Mouse (Mus musculus): ENCODE measurements at regions not wholly inside any gene's neighbourhood (a gene's known extent, or its start where the extent isn't known, plus 50 kb on each side); places are given as distances from the start of the nearest gene placed in this dataset.

- Histone ChIP-seq H3K9ac (replicated peaks; ENCODE audit: low read depth, low read length) (no peak overlapping the region), H3K4me1 (replicated peaks; ENCODE audit: control insufficient read depth, insufficient read depth, low read length) (no peaks in the 10 kb centered on the region), H3K4me3 (replicated peaks; ENCODE audit: low read length) (no peak overlapping the region), H3K27me3 (replicated peaks; ENCODE audit: control insufficient read depth, insufficient read depth, low read length) (no peaks in the 10 kb centered on the region), H3K9me3 (ENCODE audit: control insufficient read depth, low read length) (no peaks in the 10 kb centered on the region), H3K4me2 (ENCODE audit: low read length) (no peak overlapping the region), H3K27ac (ENCODE audit: low read length) (no peak overlapping the region), H3K36me3 (ENCODE audit: control insufficient read depth, insufficient read depth) (no peaks in the 10 kb centered on the region)
- WGBS, result 86% methylated on average over 12 of the region's 12 CpGs
- ATAC-seq, result no peak
Measured at GRCm38 (mm10) chr2:79136619-79137458, 118.4 kb upstream of the Itga4 start.

- Histone ChIP-seq H3K4me2 (ENCODE audit: low read length) (no peak overlapping the region), H3K36me3 (ENCODE audit: control insufficient read depth, insufficient read depth) (no peaks in the 10 kb centered on the region), H3K27me3 (replicated peaks; ENCODE audit: control insufficient read depth, insufficient read depth, low read length) (no peaks in the 10 kb centered on the region), H3K27ac (ENCODE audit: low read length) (no peak overlapping the region), H3K4me3 (replicated peaks; ENCODE audit: low read length) (no peak overlapping the region), H3K4me1 (replicated peaks; ENCODE audit: control insufficient read depth, insufficient read depth, low read length) (0 out of 2 replicates have a peak, but pooled peaks cover 2% of the 10 kb centered on the region), H3K9me3 (ENCODE audit: control insufficient read depth, low read length) (no peaks in the 10 kb centered on the region), H3K9ac (replicated peaks; ENCODE audit: low read depth, low read length) (no peak overlapping the region)
- 74% methylated on average over 6 of the region's 6 CpGs for WGBS
- no peak for ATAC-seq
Measured at GRCm38 (mm10) chr2:79137694-79138171, 117.5 kb upstream of the Itga4 start.

- WGBS, result 89% methylated on average over 8 of the region's 8 CpGs
- H3K36me3 ChIP-seq (ENCODE audit: control insufficient read depth, insufficient read depth), result no peaks in the 10 kb centered on the region
- H3K27ac ChIP-seq (ENCODE audit: low read length), result no peak overlapping the region
- no peak for ATAC-seq
- no peak overlapping the region for H3K4me2 ChIP-seq (ENCODE audit: low read length)
- no peaks in the 10 kb centered on the region for H3K27me3 ChIP-seq (replicated peaks; ENCODE audit: control insufficient read depth, insufficient read depth, low read length)
- 0 out of 2 replicates have a peak, but pooled peaks cover 2% of the 10 kb centered on the region for H3K4me1 ChIP-seq (replicated peaks; ENCODE audit: control insufficient read depth, insufficient read depth, low read length)
- H3K9ac ChIP-seq (replicated peaks; ENCODE audit: low read depth, low read length), result no peak overlapping the region
- no peaks in the 10 kb centered on the region for H3K9me3 ChIP-seq (ENCODE audit: control insufficient read depth, low read length)
- H3K4me3 ChIP-seq (replicated peaks; ENCODE audit: low read length), result no peak overlapping the region
Measured at GRCm38 (mm10) chr2:79138368-79139109, 116.7 kb upstream of the Itga4 start.

- Histone ChIP-seq H3K9ac (replicated peaks; ENCODE audit: low read depth, low read length) (no peak overlapping the region), H3K4me1 (replicated peaks; ENCODE audit: control insufficient read depth, insufficient read depth, low read length) (peaks cover 6% of the 10 kb centered on the region; the same call in 1 of the 2 replicates), H3K27me3 (replicated peaks; ENCODE audit: control insufficient read depth, insufficient read depth, low read length) (no peaks in the 10 kb centered on the region), H3K4me2 (ENCODE audit: low read length) (no peak overlapping the region), H3K36me3 (ENCODE audit: control insufficient read depth, insufficient read depth) (no peaks in the 10 kb centered on the region), H3K9me3 (ENCODE audit: control insufficient read depth, low read length) (no peaks in the 10 kb centered on the region), H3K4me3 (replicated peaks; ENCODE audit: low read length) (no peak overlapping the region), H3K27ac (ENCODE audit: low read length) (no peak overlapping the region)
- 79% methylated on average over 7 of the region's 7 CpGs for WGBS
- ATAC-seq, result no peak
Measured at GRCm38 (mm10) chr2:79141961-79142360, 113.3 kb upstream of the Itga4 start.

- H3K4me1 ChIP-seq (replicated peaks; ENCODE audit: control insufficient read depth, insufficient read depth, low read length), result peaks cover 6% of the 10 kb centered on the region; the same call in 1 of the 2 replicates
- H3K36me3 ChIP-seq (ENCODE audit: control insufficient read depth, insufficient read depth), result no peaks in the 10 kb centered on the region
- H3K4me3 ChIP-seq (replicated peaks; ENCODE audit: low read length), result no peak overlapping the region
- H3K9me3 ChIP-seq (ENCODE audit: control insufficient read depth, low read length), result no peaks in the 10 kb centered on the region
- no peak overlapping the region for H3K9ac ChIP-seq (replicated peaks; ENCODE audit: low read depth, low read length)
- no peak for ATAC-seq
- 85% methylated on average over 3 of the region's 3 CpGs for WGBS
- H3K4me2 ChIP-seq (ENCODE audit: low read length), result no peak overlapping the region
- no peaks in the 10 kb centered on the region for H3K27me3 ChIP-seq (replicated peaks; ENCODE audit: control insufficient read depth, insufficient read depth, low read length)
- H3K27ac ChIP-seq (ENCODE audit: low read length), result no peak overlapping the region
Measured at GRCm38 (mm10) chr2:79143196-79143595, 112.0 kb upstream of the Itga4 start.

GRCm38 (mm10) chr2:79145897-79146296 is 109.3 kb upstream of the Itga4 start:
- Histone ChIP-seq H3K4me3 (replicated peaks; ENCODE audit: low read length) (no peak overlapping the region), H3K9me3 (ENCODE audit: control insufficient read depth, low read length) (no peaks in the 10 kb centered on the region), H3K27ac (ENCODE audit: low read length) (no peak overlapping the region), H3K4me1 (replicated peaks; ENCODE audit: control insufficient read depth, insufficient read depth, low read length) (peaks cover 6% of the 10 kb centered on the region; the same call in 1 of the 2 replicates), H3K9ac (replicated peaks; ENCODE audit: low read depth, low read length) (no peak overlapping the region), H3K27me3 (replicated peaks; ENCODE audit: control insufficient read depth, insufficient read depth, low read length) (no peaks in the 10 kb centered on the region), H3K4me2 (ENCODE audit: low read length) (no peak overlapping the region), H3K36me3 (ENCODE audit: control insufficient read depth, insufficient read depth) (no peaks in the 10 kb centered on the region)
- ATAC-seq, result no peak
- 66% methylated on average over 1 of the region's 1 CpGs for WGBS

GRCm38 (mm10) chr2:79146563-79146962 is 108.7 kb upstream of the Itga4 start:
- no peak overlapping the region for H3K4me3 ChIP-seq (replicated peaks; ENCODE audit: low read length)
- H3K27ac ChIP-seq (ENCODE audit: low read length), result no peak overlapping the region
- ATAC-seq, result peak; percentile 78
- H3K9me3 ChIP-seq (ENCODE audit: control insufficient read depth, low read length), result no peaks in the 10 kb centered on the region
- H3K27me3 ChIP-seq (replicated peaks; ENCODE audit: control insufficient read depth, insufficient read depth, low read length), result no peaks in the 10 kb centered on the region
- 60% methylated on average over 4 of the region's 4 CpGs for WGBS
- no peaks in the 10 kb centered on the region for H3K36me3 ChIP-seq (ENCODE audit: control insufficient read depth, insufficient read depth)
- no peak overlapping the region for H3K4me2 ChIP-seq (ENCODE audit: low read length)
- no peak overlapping the region for H3K9ac ChIP-seq (replicated peaks; ENCODE audit: low read depth, low read length)
- peaks cover 7% of the 10 kb centered on the region for H3K4me1 ChIP-seq (replicated peaks; ENCODE audit: control insufficient read depth, insufficient read depth, low read length)

- WGBS, result 64% methylated on average over 3 of the region's 3 CpGs
- Histone ChIP-seq H3K9me3 (ENCODE audit: control insufficient read depth, low read length) (no peaks in the 10 kb centered on the region), H3K27ac (ENCODE audit: low read length) (no peak overlapping the region), H3K4me1 (replicated peaks; ENCODE audit: control insufficient read depth, insufficient read depth, low read length) (peaks cover 10% of the 10 kb centered on the region), H3K9ac (replicated peaks; ENCODE audit: low read depth, low read length) (no peak overlapping the region), H3K4me2 (ENCODE audit: low read length) (no peak overlapping the region), H3K27me3 (replicated peaks; ENCODE audit: control insufficient read depth, insufficient read depth, low read length) (no peaks in the 10 kb centered on the region), H3K36me3 (ENCODE audit: control insufficient read depth, insufficient read depth) (no peaks in the 10 kb centered on the region), H3K4me3 (replicated peaks; ENCODE audit: low read length) (no peak overlapping the region)
- no peak for ATAC-seq
Measured at GRCm38 (mm10) chr2:79149012-79149698, 106.1 kb upstream of the Itga4 start.

- WGBS, result 71% methylated on average over 4 of the region's 4 CpGs
- H3K36me3 ChIP-seq (ENCODE audit: control insufficient read depth, insufficient read depth), result no peaks in the 10 kb centered on the region
- H3K27me3 ChIP-seq (replicated peaks; ENCODE audit: control insufficient read depth, insufficient read depth, low read length), result no peaks in the 10 kb centered on the region
- no peak overlapping the region for H3K4me2 ChIP-seq (ENCODE audit: low read length)
- H3K4me1 ChIP-seq (replicated peaks; ENCODE audit: control insufficient read depth, insufficient read depth, low read length), result peaks cover 6% of the 10 kb centered on the region
- H3K4me3 ChIP-seq (replicated peaks; ENCODE audit: low read length), result no peak overlapping the region
- H3K9ac ChIP-seq (replicated peaks; ENCODE audit: low read depth, low read length), result no peak overlapping the region
- peak overlapping the region; percentile 47; the same call in 1 of the 2 replicates for H3K27ac ChIP-seq (ENCODE audit: low read length)
- H3K9me3 ChIP-seq (ENCODE audit: control insufficient read depth, low read length), result no peaks in the 10 kb centered on the region
- ATAC-seq, result no peak
Measured at GRCm38 (mm10) chr2:79151610-79152009, 103.6 kb upstream of the Itga4 start.

Data from forebrain, embryonic 16.5 days (tissue).